Mouse (Mus musculus) spleen, postnatal 14 days (tissue): ENCODE measurements around the gene Fibin.

Source experiments
- DNase-seq, 2 experiments: peaks; one replicate each; pipeline ENCODE4 v3.0.0; 2021 to 2022; ENCODE audit warnings: low spot score in 2 of 2

Gene Fibin

GRCm38 (mm10) chr2:110362432-110363283, at the start of gene Fibin:
Gene Fibin, minus strand, starts transcription at chr2:110363183.
- DNase-seq = no peak

GRCm38 (mm10) chr2:110411428-110411827, 48.4 kb upstream of the Fibin start:
- no peak for DNase-seq

- DNase-seq = no peak
Observed at GRCm38 (mm10) chr2:110408757-110409156, 45.8 kb upstream of the Fibin start.

- DNase-seq = no peak
Observed at GRCm38 (mm10) chr2:110392714-110393336, 29.8 kb upstream of the Fibin start.

DNA sequence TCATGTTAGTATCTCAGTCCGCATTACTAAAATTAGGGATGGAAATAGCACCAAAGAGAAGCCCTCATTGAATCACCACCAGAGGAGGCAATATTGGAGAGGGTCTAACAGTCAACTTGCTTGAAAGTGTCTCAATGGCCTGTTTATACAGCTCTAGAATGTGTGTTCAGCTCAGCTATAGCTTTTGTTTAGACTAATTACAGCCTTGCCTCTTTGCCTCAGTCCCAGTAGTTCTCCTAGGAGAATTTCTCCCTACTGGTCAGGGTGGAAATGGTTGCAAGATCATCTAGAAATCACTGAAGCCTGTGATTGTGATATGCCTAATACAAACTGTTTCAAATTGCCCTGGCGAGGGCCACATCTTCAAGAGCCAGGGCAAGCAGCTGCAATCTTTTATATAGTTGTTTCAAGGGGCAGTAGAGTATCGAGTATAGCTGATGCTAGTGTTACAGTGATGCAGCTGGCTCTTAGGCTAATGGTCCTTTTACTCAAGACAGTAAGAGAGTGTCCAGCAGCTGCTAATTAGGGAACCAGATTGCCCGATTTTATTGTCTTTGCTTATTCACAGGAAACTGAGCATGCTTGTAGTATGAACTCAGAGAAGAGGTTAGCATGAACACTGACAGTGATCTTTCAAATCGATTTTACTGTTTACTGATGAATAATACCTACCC, 27.9 kb upstream of the Fibin start:
- DNase-seq = no peak

DNA sequence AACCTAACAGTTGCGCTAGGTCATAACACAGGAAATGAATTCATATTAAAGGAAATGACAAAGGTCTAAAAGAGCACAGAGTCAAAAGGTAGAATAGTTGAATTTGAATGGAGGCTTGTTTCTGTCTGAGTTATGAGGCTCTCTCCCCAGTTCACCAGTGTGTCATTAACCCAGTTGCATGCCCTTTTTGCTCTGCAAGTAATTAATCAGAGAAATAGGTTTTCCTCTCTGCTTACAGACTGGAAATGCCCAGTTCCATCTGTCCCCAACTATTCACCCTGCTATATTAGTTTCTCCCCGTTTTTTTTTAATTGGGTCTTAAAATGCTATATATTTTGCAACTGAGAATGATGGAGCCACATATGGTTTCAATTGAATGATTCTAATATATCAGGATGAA, 16.8 kb upstream of the Fibin start:
- no peak for DNase-seq

GRCm38 (mm10) chr2:110376660-110377059, 13.7 kb upstream of the Fibin start:
- DNase-seq = no peak

DNA sequence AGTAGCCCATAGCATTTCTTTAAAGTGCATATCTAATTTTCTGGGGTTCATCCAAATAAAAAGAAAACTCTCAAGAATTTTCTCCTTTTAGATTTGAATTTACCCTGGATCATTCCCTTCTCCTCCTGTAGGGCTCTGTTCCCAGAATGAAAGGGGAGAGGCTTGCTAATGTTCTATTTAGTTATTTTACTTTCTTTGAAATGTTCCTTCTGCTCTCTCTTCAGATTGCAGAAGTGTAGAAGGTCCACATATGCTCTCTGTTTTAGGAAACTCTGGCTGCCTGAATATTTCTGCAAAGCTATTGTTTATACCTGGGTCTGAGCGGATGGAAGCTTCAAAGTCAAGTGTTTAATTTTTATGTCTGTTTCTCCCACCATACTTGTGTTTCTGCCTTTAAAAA, 12.5 kb upstream of the Fibin start:
- DNase-seq = no peak

DNA sequence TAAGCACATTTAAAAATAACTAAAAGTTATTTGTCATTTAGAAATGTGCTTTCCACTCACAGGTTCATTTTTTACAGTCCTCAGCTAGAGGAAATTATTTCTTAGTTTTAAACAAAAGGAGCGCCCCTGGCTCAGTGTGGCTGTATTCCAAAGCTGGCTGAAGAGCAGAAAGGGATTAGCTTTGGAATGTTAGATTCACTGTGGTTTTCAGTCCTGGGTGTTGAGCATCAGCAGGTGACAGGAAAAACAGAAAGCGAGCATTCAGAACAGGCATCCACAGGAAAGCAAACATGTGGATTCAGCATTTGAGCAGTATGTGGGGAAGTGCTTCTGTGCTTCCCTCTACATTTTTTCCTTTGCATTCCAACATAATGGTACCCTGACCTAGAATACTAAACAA, 10.2 kb upstream of the Fibin start:
- DNase-seq = no peak

DNA sequence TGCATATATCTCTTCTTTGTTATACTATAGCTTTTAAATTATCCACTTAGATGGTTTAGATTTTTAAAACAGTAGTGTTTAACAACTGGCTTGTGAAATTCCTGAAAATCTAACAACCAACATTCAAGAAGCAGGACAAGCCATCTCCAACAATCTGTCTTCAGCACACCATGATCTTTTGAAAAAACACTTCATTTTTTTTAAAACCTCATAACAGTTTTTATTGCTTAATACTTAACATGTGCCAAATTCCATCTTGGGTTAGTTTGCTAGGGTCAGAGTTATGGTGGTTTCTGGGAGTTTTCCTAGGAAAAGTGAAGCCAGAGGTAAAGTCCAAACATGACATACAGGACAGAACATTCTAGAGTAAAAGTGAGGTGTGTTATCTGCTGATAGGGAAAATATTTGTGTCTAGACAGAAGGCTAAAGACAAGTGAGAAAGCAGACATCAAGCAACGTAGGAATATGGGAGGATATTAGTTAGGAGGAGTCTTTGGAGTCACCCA, 4.5 kb upstream of the Fibin start:
- no peak for DNase-seq

GRCm38 (mm10) chr2:110365401-110365800, 2.4 kb upstream of the Fibin start:
- DNase-seq = no peak

DNA sequence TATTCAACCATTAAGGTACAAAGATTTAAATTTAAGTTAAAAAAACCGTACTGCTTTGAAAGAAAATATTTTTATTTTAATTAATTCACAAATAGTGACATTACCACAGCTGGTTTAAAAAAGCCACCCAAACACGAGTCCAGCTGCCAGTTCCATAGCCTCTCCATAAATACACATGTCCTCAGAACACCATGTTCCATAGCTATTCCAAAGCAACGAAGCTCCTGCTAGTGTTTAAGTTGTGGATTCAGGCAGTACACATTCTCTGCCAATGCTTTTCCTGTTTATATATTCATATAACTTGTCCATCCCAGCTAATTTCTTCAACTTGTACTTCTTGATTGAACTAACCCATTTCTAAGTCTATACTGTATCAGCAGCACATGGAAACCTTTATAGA, 872 bp upstream of the Fibin start:
- DNase-seq = no peak

DNA sequence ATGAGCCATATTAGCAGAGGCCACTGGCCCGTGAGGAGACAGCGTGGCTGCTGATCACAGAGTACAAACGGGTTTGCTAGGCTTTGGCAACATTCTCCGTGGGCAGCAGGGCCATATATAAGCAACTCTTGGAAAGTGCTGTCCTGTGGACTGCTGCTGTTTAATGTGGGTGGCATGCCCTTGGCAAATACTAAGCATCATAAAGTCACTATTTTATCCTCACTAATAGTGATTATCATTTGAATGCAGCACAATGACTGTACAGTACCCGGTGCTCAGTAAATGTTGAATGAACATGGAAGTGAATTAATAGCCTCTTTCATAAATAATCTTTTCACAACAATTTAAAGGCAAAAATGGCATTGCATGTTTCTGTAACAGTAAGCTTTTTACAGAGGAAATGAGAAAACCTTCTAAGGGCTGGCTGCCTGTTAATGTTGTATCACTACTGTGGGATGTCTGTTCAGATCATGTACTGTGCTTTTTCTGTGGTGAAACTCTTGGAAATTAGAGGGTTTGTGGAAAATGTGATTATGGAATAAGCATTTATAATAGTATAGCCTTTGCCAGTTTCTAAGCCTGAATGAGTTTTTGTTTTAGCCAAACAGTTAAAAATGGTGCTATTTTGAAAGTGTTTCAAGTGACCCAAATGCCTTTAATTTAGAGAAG, 9.5 kb downstream of the Fibin start:
- no peak for DNase-seq

DNA sequence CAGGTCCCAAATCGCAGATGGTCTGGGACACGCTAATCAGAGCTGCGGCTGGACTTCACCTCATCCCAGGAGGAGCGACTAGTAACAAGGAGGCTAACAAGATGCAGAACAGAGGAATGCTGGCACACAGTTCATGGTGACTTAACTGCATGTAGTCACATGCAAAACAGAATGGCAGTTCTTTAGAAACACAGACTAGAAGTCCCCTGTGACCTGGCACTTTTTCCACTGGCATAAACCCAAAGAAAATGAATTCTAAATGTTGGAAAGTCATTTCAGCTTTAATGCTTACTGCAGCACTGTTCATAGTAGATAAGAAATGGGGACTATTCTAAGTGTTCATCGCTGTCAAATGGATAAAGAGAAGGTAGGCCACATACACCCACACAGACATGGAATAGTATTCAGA, 11.1 kb downstream of the Fibin start:
- DNase-seq = no peak

DNA sequence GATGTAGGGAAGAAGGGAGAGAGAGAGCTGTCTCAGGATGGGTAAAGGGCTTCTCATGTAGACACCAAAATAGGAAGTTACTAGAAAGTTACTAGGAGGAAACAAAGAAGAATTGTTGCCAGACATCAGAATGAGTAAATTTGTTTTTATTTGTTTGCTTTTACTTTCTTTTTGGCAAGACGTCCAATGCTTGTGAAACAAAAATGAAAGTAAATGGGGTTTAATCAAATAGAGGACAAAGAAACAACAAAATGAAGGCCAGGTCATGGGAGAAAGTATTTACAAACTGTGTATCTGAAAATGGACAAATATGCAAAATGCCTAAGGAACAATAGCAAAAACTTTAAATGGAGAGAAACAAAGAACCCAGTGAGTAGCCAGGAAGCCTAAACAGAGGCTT, 11.6 kb downstream of the Fibin start:
- no peak for DNase-seq

GRCm38 (mm10) chr2:110328953-110329352, 34.0 kb downstream of the Fibin start:
- DNase-seq = no peak

DNA sequence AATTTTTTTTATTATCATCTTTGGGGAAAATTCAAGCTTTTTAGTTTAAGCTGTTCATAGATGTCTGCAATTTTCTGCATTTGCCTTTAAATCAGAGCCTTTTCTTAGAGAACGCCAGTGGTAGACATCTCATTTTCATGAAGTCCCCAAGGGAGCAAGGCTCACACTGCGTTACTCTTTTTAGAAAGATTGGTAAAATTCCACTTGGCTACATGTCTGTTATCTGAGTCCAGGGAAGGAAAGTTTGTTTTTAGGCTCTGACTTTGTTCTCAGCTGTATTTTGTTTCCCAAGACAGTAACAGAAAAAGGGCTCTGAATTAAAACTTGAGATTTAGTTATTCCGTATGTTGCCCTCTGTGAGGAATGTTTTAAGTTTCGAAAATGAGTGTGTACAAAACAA, 43.0 kb downstream of the Fibin start:
- DNase-seq = no peak

DNA sequence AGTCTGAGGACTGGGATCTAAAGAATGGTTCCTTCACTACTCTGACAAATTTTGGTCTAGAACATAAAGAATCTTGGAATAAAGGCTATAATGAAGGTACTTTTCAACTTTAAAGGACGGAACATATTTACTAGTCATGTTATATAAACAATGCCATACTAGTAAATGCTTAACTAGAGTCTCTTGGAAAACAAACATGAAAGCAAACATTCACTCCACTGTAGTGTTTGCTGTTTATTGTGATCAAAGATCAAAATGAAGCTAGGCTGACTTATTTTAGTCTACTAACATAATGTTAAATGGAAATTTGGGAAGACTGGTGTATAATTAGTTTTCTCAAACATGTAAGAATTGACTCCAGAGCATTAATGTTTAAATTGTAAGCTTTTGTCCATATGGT, 43.7 kb downstream of the Fibin start:
- no peak for DNase-seq

- no peak for DNase-seq
Observed at GRCm38 (mm10) chr2:110318719-110319118, 44.3 kb downstream of the Fibin start.

DNA sequence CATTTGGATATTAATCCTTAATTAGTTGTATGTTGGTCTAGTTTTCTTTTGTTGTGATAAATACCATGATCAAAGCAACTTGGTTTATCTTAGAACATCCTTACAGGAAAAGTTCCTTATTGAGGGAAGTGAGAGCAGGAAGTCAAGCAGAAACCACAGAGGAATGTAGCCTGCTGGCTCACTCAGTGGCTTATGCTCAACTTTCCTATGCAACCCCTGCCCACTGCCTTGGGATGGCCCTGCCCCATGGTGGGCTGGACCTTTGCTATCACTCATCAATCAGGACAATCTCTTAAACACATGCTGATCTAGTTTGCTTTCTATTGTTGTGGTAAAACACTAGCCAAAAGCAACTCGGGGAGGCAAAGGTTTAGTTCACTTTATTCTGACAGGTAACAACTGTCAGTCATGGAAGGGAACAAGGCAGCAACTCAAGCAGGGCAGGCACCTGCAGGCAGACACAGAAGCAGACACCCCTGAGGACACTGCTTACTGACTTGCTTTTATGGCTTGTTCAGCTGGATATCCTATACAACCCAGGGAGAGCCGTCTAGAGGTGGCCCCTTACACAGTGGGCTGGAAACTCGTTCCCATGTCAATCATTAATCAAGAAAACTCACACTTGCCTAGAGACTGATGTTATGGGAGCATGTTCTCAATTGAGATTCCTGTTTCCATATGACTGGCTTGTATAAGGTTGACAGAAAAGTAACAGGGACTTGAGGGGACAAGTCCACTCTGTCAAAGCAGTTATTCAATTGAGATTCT, 46.7 kb downstream of the Fibin start:
- DNase-seq = no peak

DNA sequence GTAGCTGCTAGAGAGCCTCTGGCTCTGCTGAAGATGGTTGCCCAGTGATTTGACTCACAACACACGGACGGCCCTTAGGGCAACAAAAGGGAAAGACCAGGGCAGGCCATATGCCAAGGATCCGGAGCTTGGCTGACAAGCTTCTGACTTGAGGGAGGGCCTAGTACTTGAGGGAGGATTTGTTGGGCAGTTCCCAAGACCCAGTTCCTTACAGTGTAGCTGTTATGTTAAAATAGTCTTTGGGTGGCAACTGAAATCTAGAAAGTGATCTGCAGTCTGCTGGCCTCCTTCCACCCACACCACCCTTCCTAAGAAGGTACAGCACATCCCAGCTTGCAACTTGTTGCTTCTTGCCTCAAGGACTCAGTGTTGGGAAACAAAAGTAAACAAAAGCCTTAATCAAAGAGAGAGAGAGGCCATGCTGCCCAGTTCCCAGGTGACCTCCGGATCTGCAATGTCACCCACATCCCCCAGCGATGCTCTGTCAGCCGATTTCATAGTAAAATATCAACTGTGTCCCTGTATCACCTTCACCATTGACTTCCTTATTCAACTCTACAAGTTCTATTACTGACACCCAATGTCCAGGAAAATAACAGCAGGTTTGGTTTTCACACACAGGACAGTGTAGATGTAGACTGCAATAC, 48.4 kb downstream of the Fibin start, which contains the start of gene Bbox1:
Gene Bbox1 (minus strand): TSS at position 52 of the 647 bp plus-strand sequence.
- no peak for DNase-seq
